Mouse (Mus musculus): ENCODE results near the gene Dlg2. TPM values are rescaled to one million over a fixed set of nuclear protein-coding genes. Genes with fewer than 3 reads are reported as not detected.

Dlg2 gene
- polyA plus RNA-seq, 1 experiment, result 1.7 TPM

DNA sequence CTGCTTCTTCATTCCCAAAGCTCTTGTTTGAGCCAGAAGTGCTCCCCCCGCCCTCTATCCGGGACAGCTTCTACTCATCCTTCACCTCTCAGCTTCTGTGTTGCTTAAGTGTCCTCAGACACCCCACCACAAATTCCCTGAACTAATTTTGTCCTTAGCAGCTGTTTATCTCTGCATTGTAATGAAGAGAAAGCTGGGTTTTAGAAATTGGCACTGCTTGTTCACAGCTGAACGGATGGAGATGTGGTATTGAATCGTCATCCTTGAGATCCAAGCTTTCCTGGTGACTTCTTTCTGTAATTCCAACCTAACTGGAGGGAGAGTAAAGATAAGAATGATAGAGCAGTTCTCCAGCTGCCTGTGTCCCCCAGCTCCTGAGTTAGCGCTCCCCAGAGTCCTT is 834.7 kb downstream of the Dlg2 start:
- Histone ChIP-seq H3K36me3 (ENCODE audit: control insufficient read depth, insufficient read depth, low read length) (no peaks in the 10 kb centered on the region), H3K27me3 (ENCODE audit: control insufficient read depth, insufficient read depth, low read length) (no peaks in the 10 kb centered on the region), H3K4me1 (ENCODE audit: control insufficient read depth, insufficient read depth, insufficient read length) (no peaks in the 10 kb centered on the region), H3K4me3 (ENCODE audit: extremely low read depth, insufficient read depth, insufficient read length) (no peak overlapping the region), H3K27ac (ENCODE audit: insufficient read depth, low read length) (no peak overlapping the region)
- WGBS, result 76% methylated on average over 5 of the region's 5 CpGs
- DNase-seq (ENCODE audit: low read depth in 1 of 2, low spot score in 2 of 2), result no peak
- TF ChIP-seq CTCF (IDR thresholded peaks at IDR 0.05; ENCODE audit: extremely low read depth, insufficient read depth, insufficient read length, insufficient replicate concordance), result no peak
- TF ChIP-seq POLR2A (IDR thresholded peaks at IDR 0.05; ENCODE audit: low read depth, low read length), result no peak

DNA sequence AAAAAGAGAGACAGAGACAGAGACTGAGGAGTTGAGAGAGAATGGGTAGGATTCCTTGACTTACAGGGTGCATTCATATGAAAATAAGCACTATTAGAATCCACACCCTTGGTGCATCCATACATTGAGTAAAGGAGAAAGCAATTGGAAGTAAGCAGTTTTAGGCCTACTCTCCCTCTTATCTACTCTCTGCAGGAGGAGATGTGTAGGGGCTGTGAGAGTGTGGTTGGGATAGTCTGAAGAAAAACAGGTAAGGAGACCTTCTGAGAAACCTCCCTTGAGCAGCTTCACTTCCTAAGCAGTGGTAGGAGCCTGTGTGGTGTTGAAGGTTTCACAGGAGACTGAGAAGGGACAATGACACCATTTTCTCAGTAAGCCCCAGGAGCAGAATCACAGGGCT is 868.6 kb downstream of the Dlg2 start:
- Histone ChIP-seq H3K4me3 (ENCODE audit: extremely low read depth, insufficient read depth, insufficient read length) (no peak overlapping the region), H3K36me3 (ENCODE audit: control insufficient read depth, insufficient read depth, low read length) (no peaks in the 10 kb centered on the region), H3K27me3 (ENCODE audit: control insufficient read depth, insufficient read depth, low read length) (no peaks in the 10 kb centered on the region), H3K4me1 (ENCODE audit: control insufficient read depth, insufficient read depth, insufficient read length) (no peaks in the 10 kb centered on the region), H3K27ac (ENCODE audit: insufficient read depth, low read length) (no peak overlapping the region)
- no peak for DNase-seq (ENCODE audit: low read depth in 1 of 2, low spot score in 2 of 2)
- no peak for TF ChIP-seq CTCF (IDR thresholded peaks at IDR 0.05; ENCODE audit: extremely low read depth, insufficient read depth, insufficient read length, insufficient replicate concordance)
- TF ChIP-seq POLR2A (IDR thresholded peaks at IDR 0.05; ENCODE audit: low read depth, low read length), result no peak

DNA sequence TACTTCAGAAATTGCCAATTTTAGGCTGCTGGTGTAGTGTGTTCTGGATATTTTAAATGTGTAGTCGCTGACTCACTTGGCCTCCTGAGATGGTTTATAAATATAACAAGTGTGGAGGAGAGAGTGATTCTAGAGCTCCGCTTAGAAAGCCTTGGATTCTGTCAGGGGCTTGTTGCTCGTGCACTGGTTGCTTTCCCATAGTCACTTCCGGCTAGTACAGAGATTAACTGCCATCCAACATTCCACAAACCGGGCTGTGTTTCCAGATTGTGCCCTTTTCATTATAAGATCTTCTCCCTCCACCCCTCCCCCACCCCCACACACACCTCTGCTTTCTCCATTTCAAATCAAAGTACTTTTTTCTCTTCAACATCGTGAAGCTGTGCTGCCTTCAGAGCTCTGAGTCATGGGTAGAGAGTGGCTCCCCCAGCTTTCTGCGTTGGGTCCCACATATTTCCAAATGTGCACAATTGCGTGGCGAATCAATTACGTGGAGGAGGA is 893.4 kb downstream of the Dlg2 start:
- no peak for TF ChIP-seq POLR2A (IDR thresholded peaks at IDR 0.05; ENCODE audit: low read depth, low read length)
- no peak for TF ChIP-seq CTCF (IDR thresholded peaks at IDR 0.05; ENCODE audit: extremely low read depth, insufficient read depth, insufficient read length, insufficient replicate concordance)
- no peak overlapping the region for H3K4me3 ChIP-seq (ENCODE audit: extremely low read depth, insufficient read depth, insufficient read length)
- WGBS, result 84% methylated on average over 10 of the region's 10 CpGs
- no peak overlapping the region for H3K27ac ChIP-seq (ENCODE audit: insufficient read depth, low read length)
- no peak for DNase-seq (ENCODE audit: low read depth in 1 of 2, low spot score in 2 of 2)
- H3K27me3 ChIP-seq (ENCODE audit: control insufficient read depth, insufficient read depth, low read length), result no peaks in the 10 kb centered on the region
- no peaks in the 10 kb centered on the region for H3K4me1 ChIP-seq (ENCODE audit: control insufficient read depth, insufficient read depth, insufficient read length)
- H3K36me3 ChIP-seq (ENCODE audit: control insufficient read depth, insufficient read depth, low read length), result no peaks in the 10 kb centered on the region

DNA sequence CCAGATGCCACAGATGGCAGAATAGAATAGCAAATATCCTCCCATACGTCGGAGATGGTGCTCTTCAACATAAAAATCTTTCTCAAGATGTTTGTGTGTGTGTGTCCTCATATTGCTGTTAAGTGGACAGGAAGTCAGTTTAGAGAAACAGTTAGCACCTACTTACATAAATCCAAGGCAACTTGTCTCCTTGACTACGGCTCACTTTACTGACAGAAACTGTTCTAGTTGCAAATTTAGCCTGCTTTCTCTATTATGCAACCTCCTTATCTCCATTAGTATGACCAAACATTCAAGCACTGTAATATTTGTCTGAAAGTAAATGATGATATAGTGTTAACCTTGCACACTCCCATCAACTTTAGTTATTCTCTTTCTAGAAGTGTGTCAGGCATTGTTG is 905.8 kb downstream of the Dlg2 start:
- Histone ChIP-seq H3K27me3 (ENCODE audit: control insufficient read depth, insufficient read depth, low read length) (no peaks in the 10 kb centered on the region), H3K4me1 (ENCODE audit: control insufficient read depth, insufficient read depth, insufficient read length) (no peaks in the 10 kb centered on the region), H3K36me3 (ENCODE audit: control insufficient read depth, insufficient read depth, low read length) (no peaks in the 10 kb centered on the region), H3K27ac (ENCODE audit: insufficient read depth, low read length) (no peak overlapping the region), H3K4me3 (ENCODE audit: extremely low read depth, insufficient read depth, insufficient read length) (no peak overlapping the region)
- no peak for DNase-seq (ENCODE audit: low read depth in 1 of 2, low spot score in 2 of 2)
- no peak for TF ChIP-seq CTCF (IDR thresholded peaks at IDR 0.05; ENCODE audit: extremely low read depth, insufficient read depth, insufficient read length, insufficient replicate concordance)
- TF ChIP-seq POLR2A (IDR thresholded peaks at IDR 0.05; ENCODE audit: low read depth, low read length), result no peak
- WGBS, result 59% methylated on average over 3 of the region's 3 CpGs

DNA sequence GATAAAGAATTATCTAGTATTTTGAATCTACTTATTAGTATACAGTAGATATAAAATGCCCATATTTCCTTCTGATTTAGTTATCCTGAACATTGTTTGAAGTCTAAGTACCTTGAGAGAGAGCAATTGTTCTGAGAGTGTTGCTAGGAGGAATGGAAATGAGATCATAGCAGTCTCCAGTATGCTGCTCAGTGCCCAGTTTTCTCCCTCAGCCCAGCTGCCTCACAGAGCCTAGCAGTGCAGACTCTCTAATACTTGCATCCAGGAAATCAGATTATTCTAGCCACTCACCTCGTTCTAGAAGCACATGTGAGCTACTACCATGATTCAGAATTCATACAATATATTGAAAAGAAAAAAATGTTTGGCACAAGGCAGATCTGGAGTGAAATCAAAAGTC is 907.4 kb downstream of the Dlg2 start:
- Histone ChIP-seq H3K27ac (ENCODE audit: insufficient read depth, low read length) (no peak overlapping the region), H3K4me3 (ENCODE audit: extremely low read depth, insufficient read depth, insufficient read length) (no peak overlapping the region), H3K36me3 (ENCODE audit: control insufficient read depth, insufficient read depth, low read length) (no peaks in the 10 kb centered on the region), H3K4me1 (ENCODE audit: control insufficient read depth, insufficient read depth, insufficient read length) (no peaks in the 10 kb centered on the region), H3K27me3 (ENCODE audit: control insufficient read depth, insufficient read depth, low read length) (no peaks in the 10 kb centered on the region)
- DNase-seq (ENCODE audit: low read depth in 1 of 2, low spot score in 2 of 2), result no peak
- no peak for TF ChIP-seq POLR2A (IDR thresholded peaks at IDR 0.05; ENCODE audit: low read depth, low read length)
- TF ChIP-seq CTCF (IDR thresholded peaks at IDR 0.05; ENCODE audit: extremely low read depth, insufficient read depth, insufficient read length, insufficient replicate concordance), result no peak
- WGBS, result 26% methylated on average over 1 of the region's 1 CpGs

DNA sequence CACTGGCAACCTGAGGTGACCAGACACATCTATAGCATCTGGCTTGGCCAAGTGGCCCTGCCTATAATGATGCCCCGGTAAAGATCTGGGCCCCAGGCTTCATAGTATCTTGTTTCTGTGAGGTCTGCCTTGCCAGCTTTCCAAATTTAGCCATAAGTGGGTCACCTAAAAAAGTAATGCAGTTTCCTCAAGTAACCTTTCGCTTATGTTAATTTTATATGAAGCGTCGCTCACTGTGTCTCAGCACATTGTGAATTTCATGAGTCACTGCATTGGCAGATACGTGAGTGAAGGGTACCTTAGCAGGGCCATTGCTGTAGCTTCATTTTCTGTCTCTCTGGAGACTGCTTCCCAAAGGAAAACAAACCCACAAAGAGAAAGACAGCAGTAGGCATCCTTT is 912.8 kb downstream of the Dlg2 start:
- TF ChIP-seq POLR2A (IDR thresholded peaks at IDR 0.05; ENCODE audit: low read depth, low read length) (no peak), CTCF (IDR thresholded peaks at IDR 0.05; ENCODE audit: extremely low read depth, insufficient read depth, insufficient read length, insufficient replicate concordance) (no peak)
- Histone ChIP-seq H3K4me1 (ENCODE audit: control insufficient read depth, insufficient read depth, insufficient read length) (no peaks in the 10 kb centered on the region), H3K27ac (ENCODE audit: insufficient read depth, low read length) (no peak overlapping the region), H3K36me3 (ENCODE audit: control insufficient read depth, insufficient read depth, low read length) (no peaks in the 10 kb centered on the region), H3K27me3 (ENCODE audit: control insufficient read depth, insufficient read depth, low read length) (no peaks in the 10 kb centered on the region), H3K4me3 (ENCODE audit: extremely low read depth, insufficient read depth, insufficient read length) (no peak overlapping the region)
- 86% methylated on average over 5 of the region's 5 CpGs for WGBS
- no peak for DNase-seq (ENCODE audit: low read depth in 1 of 2, low spot score in 2 of 2)

- Histone ChIP-seq H3K36me3 (ENCODE audit: control insufficient read depth, insufficient read depth, low read length) (no peaks in the 10 kb centered on the region), H3K4me3 (ENCODE audit: extremely low read depth, insufficient read depth, insufficient read length) (no peak overlapping the region), H3K4me1 (ENCODE audit: control insufficient read depth, insufficient read depth, insufficient read length) (no peaks in the 10 kb centered on the region), H3K27ac (ENCODE audit: insufficient read depth, low read length) (no peak overlapping the region), H3K27me3 (ENCODE audit: control insufficient read depth, insufficient read depth, low read length) (no peaks in the 10 kb centered on the region)
- WGBS, result 44% methylated on average over 3 of the region's 3 CpGs
- TF ChIP-seq POLR2A (IDR thresholded peaks at IDR 0.05; ENCODE audit: low read depth, low read length) (no peak), CTCF (IDR thresholded peaks at IDR 0.05; ENCODE audit: extremely low read depth, insufficient read depth, insufficient read length, insufficient replicate concordance) (no peak)
- DNase-seq (ENCODE audit: low read depth in 1 of 2, low spot score in 2 of 2), result no peak
Measured at GRCm38 (mm10) chr7:91397827-91398226, 921.4 kb downstream of the Dlg2 start.
